ENCODE assay signal across 8 mouse cellular contexts in the genomic region with DNA sequence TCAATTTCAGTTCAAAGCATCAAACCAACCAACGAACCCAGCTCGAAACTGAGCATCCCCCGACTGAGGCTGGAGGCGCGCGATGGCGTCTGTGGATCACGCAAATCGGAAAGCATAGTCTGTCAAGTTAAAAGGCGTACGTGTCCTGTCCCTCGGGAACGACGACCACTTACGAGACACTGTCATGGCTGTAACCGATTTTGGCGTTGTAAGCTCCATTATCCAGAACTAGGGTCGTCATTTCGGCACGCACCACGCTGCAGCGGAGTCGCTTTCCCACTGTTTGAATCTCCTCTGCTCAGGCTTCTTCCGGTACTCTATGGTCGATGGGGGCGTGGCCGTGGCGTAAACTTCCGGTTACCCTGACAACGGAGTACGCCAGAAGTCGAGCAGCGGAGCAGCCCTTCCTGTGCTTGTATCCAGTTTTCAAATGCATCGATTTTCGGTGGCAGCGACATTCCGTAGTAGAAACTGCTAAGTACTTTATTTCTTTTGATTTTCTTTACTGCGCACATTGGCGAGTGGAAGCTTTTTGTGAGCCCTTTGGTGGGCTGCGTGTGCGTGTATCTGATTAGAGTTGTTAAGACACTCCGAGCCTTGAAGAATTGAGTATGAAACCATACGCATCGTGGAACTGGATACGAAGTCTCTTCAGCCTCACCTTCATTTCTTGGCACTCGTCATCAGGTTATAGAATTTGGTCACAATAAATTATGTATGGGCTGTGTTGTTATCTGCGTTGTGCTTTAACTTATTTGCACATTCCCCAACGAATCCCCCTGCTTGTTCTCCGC. TPM values are rescaled to one million over a fixed set of nuclear protein-coding genes. Genes with fewer than 3 reads are reported as not detected.
DNase-seq lines count a peak whose midpoint lies in the region; ATAC-seq and TF ChIP-seq lines count a peak whose summit lies in the region.

A gene (minus strand): TSS at position 295 of the 794 bp plus-strand sequence.

- TF ChIP-seq POLR2A in lung, adult 2 months (IDR thresholded peaks at IDR 0.05; ENCODE audit: borderline replicate concordance, extremely low read depth, low read depth, low read length), result peak; percentile 82; the same call in 1 of the 2 replicates

- H3K4me1 ChIP-seq in forebrain, embryonic 14.5 days (ENCODE audit: control insufficient read depth, insufficient read depth, low read length), result peaks cover 12% of the 10 kb centered on the region
- H3K4me1 ChIP-seq in lung, adult 2 months (ENCODE audit: control insufficient read depth, insufficient read depth, low read length), result no peaks in the 10 kb centered on the region; the same call in 1 of the 2 replicates

- H3K9me3 ChIP-seq in forebrain, embryonic 14.5 days (replicated peaks; ENCODE audit: control insufficient read depth, low read length), result no peaks in the 10 kb centered on the region

- H3K9ac ChIP-seq in forebrain, embryonic 14.5 days (ENCODE audit: low read length), result peak within 1 kb of the TSS; percentile 72

- peak; percentile 100 for ATAC-seq in forebrain, embryonic 14.5 days
- peak; percentile 100 for ATAC-seq in neutrophil, adult 5-6 weeks (ENCODE audit: extremely low read depth, insufficient number of reproducible peaks, low FRiP score, poor library complexity, severe bottlenecking)

- DNase-seq in ES-CJ7 (ENCODE audit: low read depth, low spot score), result peak; percentile 95
- peak; percentile 86 for DNase-seq in cerebellum, adult 11 months
- peak; percentile 98 for DNase-seq in forebrain, embryonic 14.5 days (ENCODE audit: low spot score)
- peak; percentile 82 for DNase-seq in heart, postnatal 25 days (ENCODE audit: low spot score)
- DNase-seq in layer of hippocampus, adult 18-20 months (ENCODE audit: low spot score in 2 of 2), result peak; percentile 85 to 97
- DNase-seq in lung, adult 2 months, result peak; percentile 92
- DNase-seq in thymus, adult 18-20 months, result peak; percentile 82 to 90

- peak within 1 kb of the TSS; percentile 44 for H3K27ac ChIP-seq in forebrain, embryonic 14.5 days (ENCODE audit: low read depth, low read length)

- no peak for TF ChIP-seq CTCF in lung, adult 2 months (IDR thresholded peaks at IDR 0.05; ENCODE audit: insufficient read depth, low read length)

- H3K4me2 ChIP-seq in forebrain, embryonic 14.5 days (ENCODE audit: low read length), result peak within 1 kb of the TSS; percentile 59

- H3K36me3 ChIP-seq in forebrain, embryonic 14.5 days (ENCODE audit: control insufficient read depth, insufficient read depth, low read length), result peaks cover under 1% of the 10 kb centered on the region; the same call in 1 of the 2 replicates

- 2% methylated on average over 49 of the region's 49 CpGs for WGBS in forebrain, embryonic 14.5 days
- WGBS in lung, adult 2 months, result under 1% methylated on average over 49 of the region's 49 CpGs

- intact Hi-C loops in heart, postnatal 25 days (cut with DNase I), result loop anchor here (2.0 kb wide), 1 partner anchor 45 kb away; a partner anchor contains a TSS

- H3K4me3 ChIP-seq in forebrain, embryonic 14.5 days (ENCODE audit: low read depth, low read length), result peak within 1 kb of the TSS; percentile 69
- peak within 1 kb of the TSS; percentile 98 for H3K4me3 ChIP-seq in lung, adult 2 months (replicated peaks; ENCODE audit: extremely low read depth, low read depth, low read length)

- H3K27me3 ChIP-seq in forebrain, embryonic 14.5 days (replicated peaks; ENCODE audit: control insufficient read depth, insufficient read depth, low read length), result 0 out of 2 replicates have a peak, but pooled peaks cover 3% of the 10 kb centered on the region

RNA-seq across cellular contexts. Expression of the gene that starts here (rescaled TPM):
- 63.3 and 71.0 TPM in 2 replicates for polyA plus RNA-seq in forebrain, embryonic 14.5 days (2014; fragmentation: Nextera tagmentation; extraction: Ambion mirVana)
- total RNA-seq in heart, postnatal 25 days (2021), result 10 to 100 TPM; 11.5 to 12.2 TPM
- total RNA-seq in layer of hippocampus, adult 18-20 months (2021), result 10 to 100 TPM; 25.4 to 26.4 TPM
- 0.71 and 1.7 TPM in 2 replicates for polyA plus RNA-seq in lung, adult 2 months (2012; rRNA removed)
- total RNA-seq in neutrophil, adult 5-6 weeks (2017), result 15.4 and 18.4 TPM in 2 replicates

Comparison
In these comparisons a context has a peak if more than half of its experiments do, and no peak if none do; other contexts are left out.
1. Peak in every context shown above with its lines: DNase-seq, ATAC-seq, H3K4me3 ChIP-seq and H3K27ac ChIP-seq.
2. RNA of the gene that starts here (polyA plus RNA-seq): 63.3 to 71.0 TPM in forebrain, embryonic 14.5 days; 0.71 to 1.7 TPM in lung, adult 2 months; every median in the first group is over 10 times any median in the second.